Mouse (Mus musculus) midbrain, postnatal 0 days (tissue): ENCODE measurements around the gene Nckap5. TPM values are rescaled to one million over a fixed set of nuclear protein-coding genes. Genes with fewer than 3 reads are reported as not detected.

Experiments
- ATAC-seq: fragments of 200-750 bp; cut with Nextera tagmentation; 2 replicates; pipeline ENCODE4 v1.8.0; 2017; ENCODE audit warnings: moderate number of reproducible peaks, mild to moderate bottlenecking, moderate TSS enrichment, moderate library complexity; ENCODE audit not compliant: low FRiP score
- DNase-seq: peaks from one replicate; pipeline ENCODE4 v3.0.0-alpha.2; 2015; ENCODE audit warnings: low spot score
- H3K27ac ChIP-seq: fragments of 300-500 bp; sonication (generic); 2 replicates; pipeline ENCODE4 v1.5.1; 2014; ENCODE audit warnings: low read depth, mild to moderate bottlenecking, low read length, mixed read lengths
- H3K27me3 ChIP-seq: fragments of 300-500 bp; sonication (generic); 2 replicates; pipeline ENCODE4 v1.6.1; 2014; ENCODE audit warnings: low read length, control low read depth, mixed read lengths; ENCODE audit not compliant: insufficient read depth
- H3K36me3 ChIP-seq: fragments of 300-500 bp; sonication (generic); 2 replicates; pipeline ENCODE4 v1.6.1; 2014; ENCODE audit warnings: low read length, control low read depth, mixed read lengths; ENCODE audit not compliant: insufficient read depth
- H3K4me1 ChIP-seq: fragments of 300-500 bp; sonication (generic); 2 replicates; pipeline ENCODE4 v1.6.1; 2014; ENCODE audit warnings: mild to moderate bottlenecking, control low read depth, antibody characterized with exemption, low read length, mixed read lengths; ENCODE audit not compliant: insufficient read depth
- H3K4me2 ChIP-seq: fragments of 300-500 bp; sonication (generic); 2 replicates; pipeline ENCODE4 v1.6.1; 2014; ENCODE audit warnings: low read depth, mild to moderate bottlenecking, low read length, mixed read lengths; ENCODE audit not compliant: poor library complexity, severe bottlenecking
- H3K4me3 ChIP-seq: fragments of 300-500 bp; sonication (generic); 2 replicates; pipeline ENCODE4 v1.5.1; 2014; ENCODE audit warnings: low read depth, mild to moderate bottlenecking, low read length, moderate library complexity
- H3K9ac ChIP-seq: fragments of 300-500 bp; sonication (generic); replicated peaks from 2 replicates; pipeline ENCODE4 v1.6.1; 2014; ENCODE audit warnings: mild to moderate bottlenecking, low read length, moderate library complexity, mixed read lengths; ENCODE audit not compliant: poor library complexity, severe bottlenecking
- H3K9me3 ChIP-seq: fragments of 300-500 bp; sonication (generic); 2 replicates; pipeline ENCODE4 v1.6.1; 2016; ENCODE audit warnings: low read length, control low read depth
- CTCF ChIP-seq: IDR thresholded peaks from 2 replicates; pipeline ENCODE4 v1.5.1; 2016; ENCODE audit warnings: antibody characterized with exemption, mild to moderate bottlenecking
- WGBS: fragments of 180-500 bp; shearing (Covaris S2); extraction: QIAGEN DNeasy Blood & Tissue Kit; methylation state at CpG from one replicate; pipeline ENCODE4 v1.1.7; 2014; 5-methylcytosine and 5-hydroxymethylcytosine counted together
- polyA plus RNA-seq: library from polyadenylated mRNA; unstranded; fragments of >200 nt; fragmentation: Nextera tagmentation; extraction: Ambion mirVana; gene quantifications from 2 replicates; pipeline ENCODE4 v1.2.1, GENCODE M21; 2015
- total RNA-seq: library from RNA; depleted of rRNA; stranded (reverse); fragments of >200 nt; gene quantifications from 2 replicates; pipeline ENCODE4 v1.2.3, GENCODE M21; 2014

Nckap5 gene
- total and polyA plus RNA-seq, 2 experiments from 2014 or later: 6.3 to 8.7 TPM

GRCm38 (mm10) chr1:126076312-126076711, 754.3 kb downstream of the Nckap5 start:
- Histone ChIP-seq H3K36me3 (no peaks in the 10 kb centered on the region), H3K4me1 (no peaks in the 10 kb centered on the region), H3K9me3 (no peaks in the 10 kb centered on the region), H3K9ac (no peak overlapping the region), H3K4me3 (no peak overlapping the region), H3K27me3 (no peaks in the 10 kb centered on the region), H3K4me2 (no peak overlapping the region), H3K27ac (no peak overlapping the region)
- ATAC-seq (no peak), DNase-seq (no peak)
- 22% methylated on average over 4 of the region's 4 CpGs for WGBS
- TF ChIP-seq CTCF: no peak

GRCm38 (mm10) chr1:126070861-126071260, 759.7 kb downstream of the Nckap5 start:
- no peak overlapping the region for H3K9ac ChIP-seq
- no peak overlapping the region for H3K27ac ChIP-seq
- no peaks in the 10 kb centered on the region for H3K27me3 ChIP-seq
- no peak for DNase-seq
- 34% methylated on average over 2 of the region's 2 CpGs for WGBS
- TF ChIP-seq CTCF: no peak
- no peak overlapping the region for H3K4me2 ChIP-seq
- no peaks in the 10 kb centered on the region for H3K4me1 ChIP-seq
- no peak overlapping the region for H3K4me3 ChIP-seq
- H3K36me3 ChIP-seq: no peaks in the 10 kb centered on the region
- no peak for ATAC-seq
- no peaks in the 10 kb centered on the region for H3K9me3 ChIP-seq

- Histone ChIP-seq H3K36me3 (no peaks in the 10 kb centered on the region), H3K4me1 (no peaks in the 10 kb centered on the region), H3K4me2 (no peak overlapping the region), H3K9me3 (no peaks in the 10 kb centered on the region), H3K4me3 (no peak overlapping the region), H3K27me3 (no peaks in the 10 kb centered on the region), H3K9ac (no peak overlapping the region), H3K27ac (no peak overlapping the region)
- no peak for DNase-seq
- TF ChIP-seq CTCF: no peak
- WGBS: 74% methylated on average over 3 of the region's 3 CpGs
- no peak for ATAC-seq
These were observed 779.1 kb downstream of the Nckap5 start for GRCm38 (mm10) chr1:126051491-126051890.

- Histone ChIP-seq H3K27ac (no peak overlapping the region), H3K36me3 (no peaks in the 10 kb centered on the region), H3K4me2 (no peak overlapping the region), H3K4me3 (no peak overlapping the region), H3K9me3 (no peaks in the 10 kb centered on the region), H3K4me1 (no peaks in the 10 kb centered on the region), H3K27me3 (no peaks in the 10 kb centered on the region), H3K9ac (no peak overlapping the region)
- no peak for ATAC-seq
- DNase-seq: no peak
- TF ChIP-seq CTCF: no peak
- WGBS: 95% methylated on average over 5 of the region's 5 CpGs
These were observed 787.7 kb downstream of the Nckap5 start for GRCm38 (mm10) chr1:126042886-126043285.

- no peak overlapping the region for H3K27ac ChIP-seq
- H3K36me3 ChIP-seq: peaks cover 7% of the 10 kb centered on the region; the same call in 1 of the 2 replicates
- ATAC-seq (no peak), DNase-seq (no peak)
- H3K4me3 ChIP-seq: no peak overlapping the region
- TF ChIP-seq CTCF: no peak
- no peak overlapping the region for H3K4me2 ChIP-seq
- H3K4me1 ChIP-seq: no peaks in the 10 kb centered on the region
- 88% methylated on average over 8 of the region's 8 CpGs for WGBS
- H3K27me3 ChIP-seq: no peaks in the 10 kb centered on the region
- H3K9ac ChIP-seq: no peak overlapping the region
- H3K9me3 ChIP-seq: no peaks in the 10 kb centered on the region
These were observed 803.1 kb downstream of the Nckap5 start for GRCm38 (mm10) chr1:126027536-126027935.

GRCm38 (mm10) chr1:126024518-126024917, 806.1 kb downstream of the Nckap5 start:
- ATAC-seq (peak; percentile 85; the same call in 1 of the 2 replicates), DNase-seq (peak; percentile 89)
- H3K27me3 ChIP-seq: no peaks in the 10 kb centered on the region
- H3K27ac ChIP-seq: 0 out of 2 replicates have a peak overlapping the region, but pooled peaks have one; percentile 52
- H3K36me3 ChIP-seq: peaks cover 7% of the 10 kb centered on the region; the same call in 1 of the 2 replicates
- no peak for TF ChIP-seq CTCF
- no peak overlapping the region for H3K4me2 ChIP-seq
- WGBS: 60% methylated on average over 6 of the region's 6 CpGs
- no peaks in the 10 kb centered on the region for H3K4me1 ChIP-seq
- no peak overlapping the region for H3K9ac ChIP-seq
- no peaks in the 10 kb centered on the region for H3K9me3 ChIP-seq
- H3K4me3 ChIP-seq: no peak overlapping the region
